Mouse (Mus musculus) heart, embryonic 12.5 days (tissue): ENCODE measurements around the gene Cd28. TPM values are rescaled to one million over a fixed set of nuclear protein-coding genes. Genes with fewer than 3 reads are reported as not detected.
A peak's percentile ranks its signal among the peaks of the same experiment; 100 is the strongest.
"Not testable (repeated sequence)": the region's sequence is repeated elsewhere in the genome, so short reads cannot be mapped to it uniquely, and the experiment has no call there.

Experiments
- ATAC-seq: fragments of 200-750 bp; cut with Nextera tagmentation; 2 replicates; pipeline ENCODE4 v1.8.0; 2017; ENCODE audit warnings: moderate TSS enrichment, moderate library complexity; ENCODE audit not compliant: insufficient number of reproducible peaks, low FRiP score
- H3K27ac ChIP-seq: fragments of 300-500 bp; sonication (generic); 2 replicates; pipeline ENCODE4 v1.5.1; 2016; ENCODE audit warnings: mild to moderate bottlenecking, moderate library complexity; ENCODE audit not compliant: poor library complexity, severe bottlenecking
- H3K27me3 ChIP-seq: fragments of 300-500 bp; sonication (generic); replicated peaks from 2 replicates; pipeline ENCODE4 v1.6.1; 2016; ENCODE audit warnings: mild to moderate bottlenecking, moderate library complexity
- H3K36me3 ChIP-seq: fragments of 300-500 bp; sonication (generic); 2 replicates; pipeline ENCODE4 v1.6.1; 2016; ENCODE audit warnings: mild to moderate bottlenecking, moderate library complexity
- H3K4me1 ChIP-seq: fragments of 300-500 bp; sonication (generic); replicated peaks from 2 replicates; pipeline ENCODE4 v1.6.1; 2016; ENCODE audit warnings: mild to moderate bottlenecking
- H3K4me2 ChIP-seq: fragments of 300-500 bp; sonication (generic); 2 replicates; pipeline ENCODE4 v1.6.1; 2016; ENCODE audit warnings: mild to moderate bottlenecking, moderate library complexity
- H3K4me3 ChIP-seq: fragments of 300-500 bp; sonication (generic); 2 replicates; pipeline ENCODE4 v1.5.1; 2016; ENCODE audit warnings: mild to moderate bottlenecking
- H3K9ac ChIP-seq: fragments of 300-500 bp; sonication (generic); 2 replicates; pipeline ENCODE4 v1.6.1; 2016; ENCODE audit warnings: mild to moderate bottlenecking, moderate library complexity
- H3K9me3 ChIP-seq: fragments of 300-500 bp; sonication (generic); replicated peaks from 2 replicates; pipeline ENCODE4 v1.6.1; 2016; ENCODE audit warnings: mild to moderate bottlenecking, moderate library complexity
- WGBS: fragments of 180-500 bp; shearing (Covaris S2); methylation state at CpG from one replicate; pipeline ENCODE4 v1.1.7; 2016; 5-methylcytosine and 5-hydroxymethylcytosine counted together
- polyA plus RNA-seq: library from polyadenylated mRNA; unstranded; fragments of >200 nt; fragmentation: Nextera tagmentation; extraction: Ambion mirVana; gene quantifications from 2 replicates; pipeline ENCODE4 v1.2.1, GENCODE M21; 2016

Gene Cd28
- polyA plus RNA-seq, 1 experiment from 2014 or later, result 0.17 TPM

DNA sequence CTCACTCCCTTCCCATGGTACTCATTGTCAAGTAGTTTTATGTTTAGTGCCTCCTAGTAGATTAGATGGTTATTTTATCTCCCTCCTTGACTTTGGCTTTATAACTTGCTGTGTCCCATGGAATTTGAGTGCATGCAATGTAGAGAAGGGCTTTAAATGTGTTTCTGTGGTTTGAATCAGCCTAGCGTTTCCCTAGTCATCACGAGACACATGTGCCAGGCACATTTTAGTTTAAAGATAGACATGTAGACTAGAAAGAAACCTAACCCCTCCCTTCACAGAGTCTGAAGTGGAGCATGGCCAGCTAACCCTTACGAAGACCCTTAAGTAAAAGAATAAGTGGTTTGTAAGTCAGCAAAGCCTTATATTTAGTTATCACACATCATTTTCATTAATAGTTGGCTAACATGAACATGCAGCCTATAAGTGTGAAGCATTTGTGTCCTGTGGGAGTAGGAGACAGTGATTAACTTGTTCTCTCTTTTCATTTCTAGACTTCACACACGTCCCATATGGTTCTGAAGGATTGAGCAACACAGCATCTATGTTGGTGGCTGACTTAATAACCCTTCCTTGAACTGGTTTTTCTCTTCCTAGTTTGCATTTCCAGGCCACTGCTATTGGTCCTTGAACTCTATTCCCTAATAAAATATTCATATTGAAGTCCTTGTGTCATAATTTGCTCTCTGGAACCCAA lies 86.7 kb downstream of the Cd28 start:
- no peaks in the 10 kb centered on the region for H3K9me3 ChIP-seq
- no peak overlapping the region for H3K4me2 ChIP-seq
- H3K4me3 ChIP-seq, result no peak overlapping the region
- ATAC-seq, result no peak
- H3K4me1 ChIP-seq, result peaks cover 8% of the 10 kb centered on the region
- H3K27me3 ChIP-seq, result no peaks in the 10 kb centered on the region
- H3K9ac ChIP-seq, result no peak overlapping the region
- 72% methylated on average over 4 of the region's 4 CpGs for WGBS
- no peaks in the 10 kb centered on the region for H3K36me3 ChIP-seq
- no peak overlapping the region for H3K27ac ChIP-seq

DNA sequence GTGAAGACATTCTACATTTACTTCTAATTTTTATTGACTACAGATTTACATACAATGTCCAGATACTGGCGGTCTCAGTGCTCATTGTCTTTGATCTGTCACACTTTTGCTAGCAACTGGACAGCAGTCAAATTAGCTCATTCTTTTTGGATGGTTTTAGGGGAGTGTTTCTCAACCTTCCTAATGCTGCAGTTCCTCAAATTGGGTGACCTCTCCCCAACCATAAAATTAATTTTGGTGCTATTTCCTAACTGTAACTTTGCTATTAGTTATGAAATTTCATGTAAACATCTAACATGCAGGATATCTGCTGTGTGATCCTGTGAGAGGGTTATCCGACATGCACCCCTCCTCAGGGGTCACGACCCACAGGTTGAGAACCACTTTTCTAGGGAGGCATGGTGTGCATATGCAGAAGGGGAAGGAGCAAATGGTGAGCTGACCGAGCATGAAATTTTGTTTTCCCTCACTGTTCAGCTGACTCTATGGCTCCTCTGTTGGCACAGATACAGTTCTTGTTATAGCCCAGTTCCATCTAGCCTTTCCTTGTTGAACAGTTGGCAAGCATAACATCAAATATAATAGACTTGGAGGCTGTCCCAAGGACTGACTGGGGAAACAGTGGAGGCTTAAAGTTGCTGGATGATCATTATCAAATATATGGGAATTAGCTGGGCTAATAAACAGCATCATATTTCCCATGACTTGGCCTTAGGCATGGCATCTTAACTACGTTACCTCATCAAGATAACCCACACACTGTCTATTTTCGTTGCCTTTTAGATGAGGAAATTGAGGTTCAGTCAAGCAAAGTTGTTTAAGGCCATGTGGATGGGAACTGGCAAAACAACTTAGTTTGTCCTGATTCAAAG lies 87.5 kb downstream of the Cd28 start:
- Histone ChIP-seq H3K9me3 (no peaks in the 10 kb centered on the region), H3K4me2 (no peak overlapping the region), H3K9ac (no peak overlapping the region), H3K27ac (no peak overlapping the region), H3K4me3 (no peak overlapping the region), H3K4me1 (peaks cover 8% of the 10 kb centered on the region), H3K27me3 (no peaks in the 10 kb centered on the region), H3K36me3 (no peaks in the 10 kb centered on the region)
- ATAC-seq, result no peak
- WGBS, result 82% methylated on average over 6 of the region's 6 CpGs

DNA sequence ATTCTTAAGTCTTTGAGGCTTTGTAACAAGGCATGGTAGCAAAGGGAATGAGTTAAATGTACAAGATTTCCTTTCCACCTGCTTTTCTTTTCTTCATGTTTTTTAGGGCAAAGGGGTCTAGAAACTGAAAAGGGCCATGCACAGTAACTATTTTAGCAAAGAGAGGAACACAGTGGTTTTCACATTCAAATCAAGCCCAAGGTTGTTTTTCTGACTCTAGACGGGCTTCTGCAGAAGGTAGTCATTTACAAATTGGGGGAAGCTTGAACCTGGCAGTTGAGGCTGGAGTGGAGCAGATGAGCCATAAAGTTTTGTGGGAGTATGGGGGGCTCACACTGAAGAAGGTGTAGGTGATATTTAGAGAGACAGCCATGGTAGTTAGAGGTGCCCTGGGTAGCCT lies 88.6 kb downstream of the Cd28 start:
- WGBS, result 83% methylated on average over 1 of the region's 1 CpGs

DNA sequence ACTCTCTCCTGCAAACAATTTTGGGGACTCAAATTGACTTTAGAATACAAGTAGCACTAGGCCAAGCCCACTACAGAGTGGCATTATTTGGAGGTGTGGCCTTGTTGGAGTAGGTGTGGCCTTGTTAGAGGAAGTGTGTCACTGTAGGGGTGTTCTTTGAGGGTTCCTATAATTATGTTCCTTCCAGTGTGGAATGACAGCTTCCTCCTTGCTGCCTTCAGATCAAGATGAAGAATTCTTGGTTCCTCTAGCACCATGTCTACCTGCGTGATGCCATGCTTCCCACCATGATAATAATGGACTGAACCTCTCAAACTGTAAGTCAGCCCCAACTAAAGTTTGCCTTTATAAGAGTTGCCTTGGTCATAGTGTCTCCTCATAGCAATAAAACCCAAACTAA lies 91.1 kb downstream of the Cd28 start:
- H3K27me3 ChIP-seq, result no peaks in the 10 kb centered on the region

More for the DNA sequence above, 88.6 kb downstream of the Cd28 start:
- Histone ChIP-seq H3K27ac (no peak overlapping the region), H3K4me3 (no peak overlapping the region), H3K4me1 (peaks cover 10% of the 10 kb centered on the region), H3K9me3 (no peaks in the 10 kb centered on the region), H3K36me3 (no peaks in the 10 kb centered on the region), H3K4me2 (no peak overlapping the region), H3K9ac (no peak overlapping the region), H3K27me3 (no peaks in the 10 kb centered on the region)
- no peak for ATAC-seq

DNA sequence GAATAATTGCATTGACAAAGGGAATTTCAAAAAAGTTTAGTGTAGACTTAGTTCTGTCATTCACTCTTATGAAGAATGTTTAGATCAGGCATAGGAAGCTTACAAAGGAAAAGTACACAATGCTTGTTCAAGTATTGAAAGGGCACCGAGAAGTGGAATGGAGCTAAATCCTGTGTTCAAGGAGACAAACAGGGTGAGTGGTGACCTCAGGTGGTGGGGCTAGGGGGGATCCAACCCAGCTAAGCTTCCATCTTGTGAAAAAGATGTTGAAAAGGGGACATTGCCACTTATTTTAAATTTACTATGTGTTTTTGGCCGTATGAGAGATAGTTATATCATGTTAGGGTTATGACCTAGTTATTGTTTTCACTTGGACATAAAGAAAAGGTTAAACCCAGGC lies 91.9 kb downstream of the Cd28 start:
- Histone ChIP-seq H3K27me3 (no peaks in the 10 kb centered on the region), H3K9me3 (no peaks in the 10 kb centered on the region), H3K4me1 (peaks cover 4% of the 10 kb centered on the region), H3K4me2 (no peak overlapping the region), H3K4me3 (no peak overlapping the region), H3K27ac (no peak overlapping the region), H3K9ac (no peak overlapping the region), H3K36me3 (no peaks in the 10 kb centered on the region)
- no peak for ATAC-seq
- 82% methylated on average over 2 of the region's 2 CpGs for WGBS

More for the DNA sequence above, 91.1 kb downstream of the Cd28 start:
- no peak overlapping the region for H3K9ac ChIP-seq
- no peaks in the 10 kb centered on the region for H3K9me3 ChIP-seq
- H3K4me3 ChIP-seq, result no peak overlapping the region
- ATAC-seq, result no peak
- H3K4me1 ChIP-seq, result peaks cover 10% of the 10 kb centered on the region
- H3K27ac ChIP-seq, result no peak overlapping the region
- H3K4me2 ChIP-seq, result no peak overlapping the region
- 100% methylated on average over 1 of the region's 1 CpGs for WGBS
- no peaks in the 10 kb centered on the region for H3K36me3 ChIP-seq

DNA sequence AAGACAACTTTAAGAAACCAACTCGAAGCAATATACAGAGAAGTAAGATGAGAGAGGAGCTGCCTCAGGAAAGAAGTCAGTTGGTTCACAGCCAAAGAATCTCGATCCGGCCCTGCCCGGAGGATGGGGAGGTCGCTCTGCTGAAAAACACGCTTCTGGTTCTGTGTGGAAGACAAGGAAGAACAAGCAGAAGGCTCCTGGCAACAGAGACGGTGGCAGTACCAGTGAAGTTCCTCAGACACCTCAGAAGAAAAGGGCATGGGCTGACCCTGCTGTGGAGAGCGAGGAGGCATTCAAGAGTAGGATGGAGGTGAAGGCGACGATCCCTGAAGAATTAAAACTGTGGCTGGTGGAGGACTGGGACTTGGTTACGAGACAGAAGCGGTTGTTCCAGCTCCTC lies 92.6 kb downstream of the Cd28 start:
- H3K27ac ChIP-seq, result no peak overlapping the region
- no peak overlapping the region for H3K4me2 ChIP-seq
- H3K27me3 ChIP-seq, result no peaks in the 10 kb centered on the region
- H3K9me3 ChIP-seq, result no peaks in the 10 kb centered on the region
- 71% methylated on average over 12 of the region's 12 CpGs for WGBS
- no peaks in the 10 kb centered on the region for H3K36me3 ChIP-seq
- peaks cover 4% of the 10 kb centered on the region for H3K4me1 ChIP-seq
- ATAC-seq, result no peak
- no peak overlapping the region for H3K9ac ChIP-seq
- no peak overlapping the region for H3K4me3 ChIP-seq

DNA sequence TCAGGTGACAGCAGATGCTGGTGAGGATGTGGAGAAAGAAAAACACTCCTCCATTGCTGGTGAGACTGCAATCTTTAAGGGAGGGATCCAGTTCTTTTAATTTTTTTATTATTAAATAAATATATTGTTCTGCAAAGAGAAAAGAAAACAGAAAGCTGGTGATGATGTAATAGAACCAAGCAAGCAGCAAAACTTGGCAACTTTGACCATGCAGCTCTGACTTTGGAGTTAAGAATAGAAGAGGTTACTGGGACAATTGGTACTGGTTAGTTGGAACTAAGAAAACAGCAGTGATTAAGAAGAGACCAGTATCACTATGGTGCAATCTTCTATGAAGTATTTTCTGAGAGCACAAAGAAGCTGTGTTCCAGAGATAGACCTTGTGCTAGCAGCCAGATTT lies 94.2 kb downstream of the Cd28 start:
- Histone ChIP-seq H3K27ac (no peak overlapping the region), H3K4me1 (peaks cover 4% of the 10 kb centered on the region), H3K4me2 (no peak overlapping the region), H3K9ac (no peak overlapping the region), H3K27me3 (no peaks in the 10 kb centered on the region), H3K4me3 (no peak overlapping the region), H3K9me3 (no peaks in the 10 kb centered on the region), H3K36me3 (no peaks in the 10 kb centered on the region)
- no peak for ATAC-seq

DNA sequence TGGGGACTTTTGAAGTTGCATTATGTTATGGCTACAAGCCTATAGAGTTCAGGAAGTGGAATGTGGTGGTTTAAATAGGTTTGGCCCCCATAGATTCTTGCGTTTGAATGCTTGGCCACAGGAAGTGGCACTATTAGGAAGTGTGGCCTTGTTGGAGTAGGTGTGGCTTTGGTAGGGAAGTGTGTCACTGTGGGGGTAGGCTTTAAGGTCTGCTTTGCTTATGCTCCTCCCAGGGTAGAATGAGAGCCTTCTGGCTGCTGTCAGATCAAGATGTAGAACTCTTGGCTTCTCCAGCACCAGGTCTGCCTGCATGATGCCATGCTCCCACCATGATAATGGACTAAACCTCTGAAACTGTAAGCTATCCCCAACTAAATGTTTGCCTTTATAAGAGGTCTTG lies 95.4 kb downstream of the Cd28 start:
- H3K4me2 ChIP-seq, result no peak overlapping the region
- no peak for ATAC-seq
- H3K4me1 ChIP-seq, result peaks cover 7% of the 10 kb centered on the region
- no peaks in the 10 kb centered on the region for H3K9me3 ChIP-seq
- WGBS, result 61% methylated on average over 1 of the region's 1 CpGs
- no peak overlapping the region for H3K9ac ChIP-seq
- no peak overlapping the region for H3K27ac ChIP-seq
- no peaks in the 10 kb centered on the region for H3K36me3 ChIP-seq
- no peak overlapping the region for H3K4me3 ChIP-seq
- H3K27me3 ChIP-seq, result no peaks in the 10 kb centered on the region

DNA sequence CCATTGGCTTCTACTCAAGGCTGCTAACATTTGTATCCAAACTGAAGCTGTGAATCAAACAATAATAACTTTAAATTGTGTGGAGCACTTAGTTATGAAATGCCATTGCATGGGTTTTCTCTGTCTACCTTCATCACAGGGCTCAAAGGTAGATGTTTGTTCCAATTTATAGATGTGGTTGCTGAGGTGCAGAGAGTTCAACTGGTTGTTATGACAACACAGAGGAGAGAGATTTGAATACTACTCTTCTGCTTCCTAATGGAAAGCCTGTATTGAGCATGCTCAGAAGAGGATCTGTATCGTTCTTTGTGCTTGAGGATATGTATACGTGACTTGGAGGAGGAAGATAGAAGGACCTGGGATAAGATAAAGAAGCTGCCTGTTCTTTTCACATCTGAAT lies 96.8 kb downstream of the Cd28 start:
- Histone ChIP-seq H3K4me3 (no peak overlapping the region), H3K27ac (no peak overlapping the region), H3K27me3 (no peaks in the 10 kb centered on the region), H3K9me3 (no peaks in the 10 kb centered on the region), H3K36me3 (no peaks in the 10 kb centered on the region), H3K4me2 (no peak overlapping the region), H3K4me1 (peaks cover 7% of the 10 kb centered on the region), H3K9ac (no peak overlapping the region)
- no peak for ATAC-seq
- 50% methylated on average over 2 of the region's 2 CpGs for WGBS

DNA sequence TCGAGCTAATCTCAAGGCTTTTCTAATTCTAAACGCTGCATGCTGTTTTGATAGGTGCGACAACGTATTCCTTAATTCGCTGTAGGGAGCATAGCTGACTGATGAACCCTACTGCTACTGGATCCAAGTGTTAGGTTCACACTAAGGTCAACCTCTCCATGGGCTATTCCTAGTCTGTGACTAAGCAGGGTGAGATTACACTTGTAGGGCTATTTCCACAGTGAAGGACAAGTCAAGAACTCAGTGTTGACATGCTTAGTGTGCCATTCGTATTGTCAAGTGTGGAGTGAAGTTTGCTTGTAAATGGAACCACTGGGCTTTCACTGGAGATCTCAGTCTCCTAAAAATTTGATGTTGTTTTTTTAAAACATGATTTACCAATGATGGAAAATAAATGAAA lies 99.3 kb downstream of the Cd28 start:
- H3K27me3 ChIP-seq, result no peaks in the 10 kb centered on the region
- peak; percentile 76; the same call in 1 of the 2 replicates for ATAC-seq
- H3K4me3 ChIP-seq, result no peak overlapping the region
- H3K4me2 ChIP-seq, result no peak overlapping the region
- WGBS, result 40% methylated on average over 6 of the region's 6 CpGs
- H3K9ac ChIP-seq, result no peak overlapping the region
- no peak overlapping the region for H3K27ac ChIP-seq
- H3K4me1 ChIP-seq, result peaks cover 2% of the 10 kb centered on the region; the same call in 1 of the 2 replicates
- no peaks in the 10 kb centered on the region for H3K36me3 ChIP-seq
- no peaks in the 10 kb centered on the region for H3K9me3 ChIP-seq

DNA sequence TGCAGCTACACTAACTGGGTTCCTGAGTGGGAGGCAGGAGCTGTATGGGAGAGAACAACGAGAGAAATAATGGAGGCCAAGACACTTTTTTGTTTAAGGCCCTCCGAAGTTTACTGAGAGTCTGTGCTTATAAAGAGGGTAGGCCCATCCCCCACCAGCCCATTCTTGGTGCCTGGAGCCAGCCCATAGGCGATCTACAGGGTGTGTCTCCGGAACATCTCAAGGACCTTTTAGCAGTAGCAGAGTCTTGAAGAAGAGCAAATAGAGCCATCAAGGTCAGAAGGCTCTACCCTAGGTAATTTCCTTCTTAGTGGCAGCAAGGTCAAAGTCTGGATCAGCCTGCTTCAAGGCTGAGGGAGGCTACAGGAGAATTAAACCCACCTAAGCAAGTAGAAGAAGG lies 101.9 kb downstream of the Cd28 start:
- peaks cover 13% of the 10 kb centered on the region for H3K4me1 ChIP-seq
- not testable (repeated sequence) for H3K27ac ChIP-seq, ATAC-seq, H3K27me3 ChIP-seq, H3K36me3 ChIP-seq, H3K9me3 ChIP-seq, H3K4me3 ChIP-seq, H3K9ac ChIP-seq, H3K4me2 ChIP-seq
- 80% methylated on average over 4 of the region's 4 CpGs for WGBS
